Comparison of ENCODE assay signal across 8 mouse cellular contexts in genomic region chr1:191977187-191977586, GRCm38 (mm10). TPM values are rescaled to one million over a fixed set of nuclear protein-coding genes. Genes with fewer than 3 reads are reported as not detected.
DNase-seq lines count a peak whose midpoint lies in the region; ATAC-seq and TF ChIP-seq lines count a peak whose summit lies in the region.
"Had no signal": no experiment of that assay in that cellular context is flagged by ENCODE, and none has a peak within 500 bp of the region (broad histone marks: within the 10 kb centered on the region; RNA-seq: fewer than 3 reads in every experiment).

Rd3 (plus strand) TSS chr1:191977370.

- no peak within 1 kb of the TSS for H3K27ac ChIP-seq in liver, postnatal 0 days (ENCODE audit: low read depth)
- H3K27ac ChIP-seq in forebrain, embryonic 10.5 days: peak within 1 kb of the TSS; percentile 22; the same call in 1 of the 2 replicates
- no peak within 1 kb of the TSS for H3K27ac ChIP-seq in intestine, embryonic 15.5 days
- H3K27ac ChIP-seq in midbrain, embryonic 15.5 days: no peak within 1 kb of the TSS
- H3K27ac ChIP-seq: layer of hippocampus, adult 2 months had no signal

- H3K4me2 ChIP-seq in liver, postnatal 0 days (ENCODE audit: low read depth, low read length): no peak within 1 kb of the TSS
- H3K4me2 ChIP-seq in intestine, embryonic 15.5 days (replicated peaks): no peak within 1 kb of the TSS
- no peak within 1 kb of the TSS for H3K4me2 ChIP-seq in midbrain, embryonic 15.5 days

- DNase-seq in liver: peak; percentile 36
- DNase-seq in liver, postnatal 0 days: no peak
- DNase-seq in forebrain, embryonic 10.5 days (ENCODE audit: extremely low spot score, low spot score): no peak
- DNase-seq in spleen, postnatal 4 days (ENCODE audit: low spot score in 2 of 2): no peak
- DNase-seq in thymus, postnatal 14 days: no peak

- no peaks in the 10 kb centered on the region for H3K27me3 ChIP-seq in liver, postnatal 0 days (ENCODE audit: insufficient read depth, low read length)
- 0 out of 2 replicates have a peak, but pooled peaks cover 4% of the 10 kb centered on the region for H3K27me3 ChIP-seq in forebrain, embryonic 10.5 days (ENCODE audit: poor library complexity, severe bottlenecking)
- H3K27me3 ChIP-seq in intestine, embryonic 15.5 days (replicated peaks): no peaks in the 10 kb centered on the region
- no peaks in the 10 kb centered on the region for H3K27me3 ChIP-seq in midbrain, embryonic 15.5 days (replicated peaks)

- 54% methylated on average over 5 of the region's 5 CpGs for WGBS in liver, postnatal 0 days (ENCODE audit: insufficient replicate concordance)
- WGBS in forebrain, embryonic 10.5 days: 44% methylated on average over 5 of the region's 5 CpGs
- WGBS in intestine, embryonic 15.5 days: 40% methylated on average over 5 of the region's 5 CpGs
- 28% methylated on average over 5 of the region's 5 CpGs for WGBS in midbrain, embryonic 15.5 days

- no peak for TF ChIP-seq CTCF in liver, postnatal 0 days (IDR thresholded peaks at IDR 0.05; ENCODE audit: low read depth)

- H3K36me3 ChIP-seq in liver, postnatal 0 days (replicated peaks; ENCODE audit: insufficient read depth, low read length): no peaks in the 10 kb centered on the region
- no peaks in the 10 kb centered on the region for H3K36me3 ChIP-seq in forebrain, embryonic 10.5 days (replicated peaks)
- no peaks in the 10 kb centered on the region for H3K36me3 ChIP-seq in intestine, embryonic 15.5 days
- no peaks in the 10 kb centered on the region for H3K36me3 ChIP-seq in midbrain, embryonic 15.5 days (replicated peaks)

- H3K9ac ChIP-seq in liver, postnatal 0 days (replicated peaks): no peak within 1 kb of the TSS
- no peak within 1 kb of the TSS for H3K9ac ChIP-seq in intestine, embryonic 15.5 days
- no peak within 1 kb of the TSS for H3K9ac ChIP-seq in midbrain, embryonic 15.5 days

- no peak for ATAC-seq in liver, postnatal 0 days
- ATAC-seq in intestine, embryonic 15.5 days: peak; percentile 49
- ATAC-seq in midbrain, embryonic 15.5 days (replicated peaks): peak; percentile 80

- no peak for TF ChIP-seq EP300 in liver, postnatal 0 days (IDR thresholded peaks at IDR 0.05; ENCODE audit: low read depth)

- no peak within 1 kb of the TSS for H3K4me3 ChIP-seq in liver, postnatal 0 days (ENCODE audit: low read depth, low read length)
- no peak within 1 kb of the TSS for H3K4me3 ChIP-seq in forebrain, embryonic 10.5 days
- no peak within 1 kb of the TSS for H3K4me3 ChIP-seq in intestine, embryonic 15.5 days (replicated peaks)
- H3K4me3 ChIP-seq in midbrain, embryonic 15.5 days: no peak within 1 kb of the TSS
- H3K4me3 ChIP-seq: layer of hippocampus, adult 2 months had no signal

- no peaks in the 10 kb centered on the region for H3K9me3 ChIP-seq in liver, postnatal 0 days (ENCODE audit: low read length)
- no peaks in the 10 kb centered on the region for H3K9me3 ChIP-seq in forebrain, embryonic 10.5 days
- no peaks in the 10 kb centered on the region for H3K9me3 ChIP-seq in intestine, embryonic 15.5 days
- H3K9me3 ChIP-seq in midbrain, embryonic 15.5 days: no peaks in the 10 kb centered on the region

- no peaks in the 10 kb centered on the region for H3K4me1 ChIP-seq in liver, postnatal 0 days (ENCODE audit: insufficient read depth)
- peaks cover 26% of the 10 kb centered on the region for H3K4me1 ChIP-seq in forebrain, embryonic 10.5 days
- peaks cover 17% of the 10 kb centered on the region for H3K4me1 ChIP-seq in intestine, embryonic 15.5 days (replicated peaks)
- H3K4me1 ChIP-seq in midbrain, embryonic 15.5 days: peaks cover 26% of the 10 kb centered on the region

RNA-seq across cellular contexts. Expression of gene Rd3, which starts in this region (rescaled TPM):
- 0.09 and 0.12 TPM in 2 replicates for polyA plus RNA-seq in liver, postnatal 0 days (2015; fragmentation: Nextera tagmentation; extraction: Ambion mirVana)
- polyA plus RNA-seq in forebrain, embryonic 10.5 days (2016; fragmentation: Nextera tagmentation; extraction: Ambion mirVana): 0.15 and 0.38 TPM in 2 replicates
- 0.18 and 0.20 TPM in 2 replicates for polyA plus RNA-seq in intestine, embryonic 15.5 days (2015; fragmentation: Nextera tagmentation; extraction: Ambion mirVana)
- polyA plus RNA-seq in midbrain, embryonic 15.5 days (2015; fragmentation: Nextera tagmentation; extraction: Ambion mirVana): 2.9 and 3.1 TPM in 2 replicates

Comparison
In these comparisons a context has a peak if more than half of its experiments do, and no peak if none do; other contexts are left out.
1. Peak in ATAC-seq in intestine, embryonic 15.5 days; RNA of the gene not detected or under 1 TPM.